Mouse (Mus musculus) colon, adult 2 months (tissue): Measurements from ENCODE around the gene Olfr571. TPM values are rescaled to one million over a fixed set of nuclear protein-coding genes. Genes with fewer than 3 reads are reported as not detected.

Experiments
- polyA plus RNA-seq: library from polyadenylated mRNA; depleted of rRNA; stranded (reverse); fragments of >200 nt; gene quantifications from 2 replicates; pipeline ENCODE4 v1.2.3, GENCODE M21; 2012; rRNA removed

The Olfr571 gene
- polyA plus RNA-seq = not detected in 2 replicates

DNA sequence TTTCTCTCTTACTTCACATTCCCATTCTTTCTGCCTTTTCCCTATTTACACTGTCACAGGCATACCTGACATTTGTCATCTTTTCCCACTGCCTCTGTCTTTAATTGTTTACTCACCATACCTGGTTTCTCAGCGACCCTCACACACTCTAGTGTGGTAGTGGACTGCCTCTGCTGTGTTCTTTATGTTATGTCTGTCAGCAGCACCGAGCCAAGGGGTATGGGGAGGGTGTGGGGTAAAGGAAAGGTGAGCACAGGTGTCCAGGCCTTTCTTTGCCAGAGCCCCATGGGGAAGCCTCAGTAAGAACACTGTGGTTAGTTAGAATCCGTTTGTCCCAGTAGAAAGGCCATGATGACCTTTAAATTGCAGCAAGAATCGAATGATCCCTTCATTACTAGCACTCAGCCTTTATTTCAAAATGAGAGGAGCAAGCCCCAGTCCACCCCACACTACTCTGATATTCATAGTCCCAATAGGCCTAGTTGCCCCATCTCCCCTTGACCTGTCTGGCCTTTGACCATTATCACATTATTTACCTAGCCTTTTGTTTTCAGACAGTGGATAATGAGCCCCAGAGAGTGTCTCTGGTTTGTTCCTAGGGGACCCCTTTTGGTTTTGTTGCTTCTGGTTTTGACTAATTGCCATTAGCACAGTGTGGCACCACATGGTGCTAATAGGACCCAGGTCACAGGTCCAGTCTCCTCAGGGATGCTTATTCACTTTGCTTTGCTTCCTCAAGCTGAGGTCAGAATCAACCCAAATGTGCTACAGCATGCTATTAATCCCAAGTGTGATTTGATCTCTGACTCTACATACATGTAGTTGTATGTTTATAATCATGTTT is at the start of gene Olfr571:
Olfr571 (minus strand) TSS at position 505 of the 844 bp plus-strand sequence.

DNA sequence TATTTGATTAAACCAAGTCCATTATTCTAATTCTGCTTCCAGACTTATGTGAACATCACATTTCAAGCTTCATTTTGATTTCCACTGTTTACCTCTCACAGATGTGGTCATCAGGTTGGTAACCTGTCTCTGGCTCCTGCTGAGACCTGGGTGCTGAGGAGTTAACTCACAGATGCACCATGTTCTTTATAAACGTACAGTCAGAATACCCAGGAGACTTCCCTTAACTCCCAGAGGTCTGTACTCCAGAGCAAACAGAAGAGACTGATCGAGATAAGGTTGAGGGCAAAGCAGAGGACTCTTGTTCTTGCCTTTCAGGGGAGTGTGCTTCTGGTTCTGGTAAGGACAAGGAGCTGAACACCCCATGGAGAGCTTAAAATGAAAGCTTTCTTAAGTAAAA is 45.0 kb upstream of the Olfr571 start, which contains the start of gene Olfr576:
Olfr576 (plus strand) TSS at position 301 of the 400 bp plus-strand sequence.

DNA sequence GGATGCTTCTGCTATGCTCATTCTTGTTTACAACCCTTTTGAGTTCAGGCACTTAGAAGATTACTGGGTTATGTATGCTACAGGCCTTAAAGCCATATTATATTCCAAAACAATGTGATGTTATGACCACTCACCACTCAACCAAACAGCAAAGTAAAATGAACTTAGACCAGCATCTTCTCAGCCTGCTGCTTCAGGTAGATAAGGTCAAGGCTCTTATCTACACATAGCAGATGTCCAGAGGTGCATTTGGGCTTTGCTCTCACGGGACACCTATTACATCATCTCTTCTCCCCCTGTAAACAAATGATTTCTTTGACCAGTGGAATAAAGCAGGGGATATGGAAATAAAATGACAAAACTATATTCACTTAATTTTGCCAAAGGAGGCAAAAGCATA is 41.3 kb upstream of the Olfr571 start, which contains the start of gene Olfr575:
Olfr575 (minus strand) TSS at position 183 of the 400 bp plus-strand sequence.

DNA sequence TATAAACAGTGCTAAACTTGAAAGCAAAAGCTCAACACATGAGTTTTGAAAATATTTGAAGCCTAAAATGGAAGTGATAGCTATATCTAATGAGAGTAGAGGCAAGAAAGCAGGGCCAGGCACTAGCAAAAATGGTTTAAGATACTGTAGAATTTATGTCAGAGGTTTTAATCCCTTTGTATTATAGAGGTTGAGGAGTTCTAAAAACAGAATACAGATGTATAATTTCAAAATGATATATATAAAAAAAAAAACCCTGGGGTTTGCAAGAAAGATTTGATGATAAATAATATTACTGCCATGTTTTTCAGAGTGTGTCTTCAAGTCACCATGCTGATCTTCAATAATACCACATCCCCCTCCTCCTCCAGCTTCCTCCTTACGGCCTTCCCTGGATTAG is 30.8 kb upstream of the Olfr571 start, which contains the start of gene Olfr574:
Olfr574 (plus strand) TSS at position 301 of the 400 bp plus-strand sequence.

DNA sequence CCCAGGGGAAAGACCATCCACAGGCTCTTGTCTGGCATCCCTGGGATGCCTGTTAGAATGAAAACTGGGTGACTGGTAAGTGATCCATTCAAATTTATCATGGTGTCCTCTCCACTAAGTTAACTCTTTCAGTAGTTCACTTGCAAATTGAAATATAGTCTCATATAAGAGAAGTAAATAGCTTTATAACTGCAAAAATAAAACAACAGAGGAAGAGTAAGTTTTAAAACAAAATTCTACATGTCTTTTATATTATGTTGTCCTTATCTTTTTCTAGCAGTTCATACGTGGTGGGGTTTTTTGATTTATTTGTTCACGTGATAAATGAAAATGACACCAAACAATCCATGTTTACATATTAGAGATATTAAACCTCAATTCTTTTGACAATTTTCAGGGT is 25.1 kb upstream of the Olfr571 start, which contains the start of gene Olfr573-ps1:
Olfr573-ps1 (minus strand) TSS at position 101 of the 400 bp plus-strand sequence.

DNA sequence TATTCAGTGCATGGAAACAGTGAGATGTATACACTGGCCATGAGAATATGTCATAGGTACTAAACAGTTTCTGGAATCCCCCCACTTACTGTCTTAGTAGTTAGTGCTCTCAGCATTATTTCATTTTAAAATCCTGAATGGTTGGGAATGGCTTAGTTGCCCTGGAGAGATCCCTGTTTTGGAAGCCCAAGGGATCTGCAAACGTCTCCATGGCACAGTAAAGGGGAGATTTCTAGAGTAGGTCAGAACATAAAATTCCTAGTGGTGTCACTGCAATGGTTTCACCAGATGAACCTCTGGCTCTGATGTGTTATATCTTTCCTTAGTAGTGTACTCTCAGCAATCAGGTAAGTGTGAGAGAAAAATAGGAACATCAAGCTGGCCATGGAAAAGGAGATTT is 6.8 kb upstream of the Olfr571 start, which contains the start of gene Olfr572:
Olfr572 (plus strand) TSS at position 301 of the 400 bp plus-strand sequence.

DNA sequence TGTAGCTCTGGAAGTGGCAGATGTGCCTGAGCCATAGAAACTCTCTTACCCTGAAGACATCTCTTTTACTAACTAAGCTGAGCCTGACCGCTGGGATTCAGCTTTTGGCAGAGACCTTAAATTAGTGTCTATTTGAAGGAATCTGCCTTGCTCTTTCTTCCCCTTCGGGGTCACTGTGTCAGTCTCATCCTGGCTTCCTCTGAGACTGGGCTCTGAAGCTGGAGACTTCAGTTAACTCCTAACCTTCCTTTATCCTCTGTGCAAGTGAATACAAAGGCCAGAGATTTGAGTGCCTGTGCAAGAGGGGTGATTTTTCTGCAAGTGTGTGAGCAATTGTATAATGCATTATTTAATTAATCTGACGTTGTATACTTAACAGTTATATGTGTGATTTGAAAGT is 26.6 kb downstream of the Olfr571 start, which contains the start of gene Olfr569:
Olfr569 (minus strand) TSS at position 101 of the 400 bp plus-strand sequence.

DNA sequence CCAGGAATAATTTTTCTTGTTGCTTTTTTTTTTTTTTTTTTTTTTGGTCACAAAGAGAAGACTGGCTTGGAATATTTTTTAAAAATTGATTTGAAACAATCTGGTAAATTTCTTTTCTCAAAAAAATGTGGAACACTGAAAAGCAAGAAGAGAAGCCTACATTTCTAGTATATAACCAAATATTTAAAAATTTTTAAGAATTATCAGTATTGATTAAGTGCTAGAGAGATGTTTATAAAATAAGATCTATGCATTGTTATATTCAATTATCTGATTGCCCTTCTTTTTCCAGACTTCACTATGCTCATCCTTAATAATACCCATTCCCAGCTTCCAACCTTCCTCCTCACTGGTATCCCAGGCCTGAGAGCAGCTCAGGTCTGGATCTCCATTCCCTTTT is 40.5 kb downstream of the Olfr571 start, which contains the start of gene Olfr568:
Olfr568 (plus strand) TSS at position 301 of the 400 bp plus-strand sequence.

DNA sequence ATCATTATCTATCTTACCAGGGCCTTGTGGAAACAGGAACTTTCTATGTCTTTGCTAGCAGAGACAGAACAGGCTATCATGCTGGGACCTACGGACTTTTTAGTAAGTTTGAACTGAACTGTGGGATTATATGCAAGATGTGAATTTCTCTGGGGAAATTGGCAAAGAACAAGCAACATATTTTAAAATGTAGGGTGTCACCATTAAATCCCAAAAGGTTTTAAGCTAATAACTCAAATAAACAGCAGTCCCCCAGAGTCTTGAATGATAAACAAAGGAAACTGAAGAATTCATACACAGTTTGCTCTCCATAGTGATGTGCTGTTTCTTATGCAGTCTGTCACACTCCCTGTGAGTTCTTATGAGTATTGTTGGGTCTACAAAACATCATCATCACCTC is 58.7 kb downstream of the Olfr571 start, which contains the start of gene Olfr566:
Olfr566 (minus strand) TSS at position 101 of the 400 bp plus-strand sequence.

Other genes with a start within 250 kb of the Olfr571 start
- 10.8 and 13.9 TPM in 2 replicates for gene Trim68, start 230.2 kb downstream of the Olfr571 start, polyA plus RNA-seq
- gene Olfr557, start 221.6 kb downstream of the Olfr571 start, polyA plus RNA-seq = not detected in 2 replicates
- 0.90 and 1.6 TPM in 2 replicates for gene Olfr558, start 215.3 kb downstream of the Olfr571 start, polyA plus RNA-seq
- 0.12 and 0.20 TPM in 2 replicates for gene Olfr33, start 198.5 kb downstream of the Olfr571 start, polyA plus RNA-seq
- gene Olfr559, start 190.0 kb downstream of the Olfr571 start, polyA plus RNA-seq = not detected in 2 replicates
- 0.14 and 0.16 TPM in 2 replicates for gene Olfr560, start 158.2 kb downstream of the Olfr571 start, polyA plus RNA-seq
- 7.7 and 9.7 TPM in 2 replicates for gene Olfr78, start 158.1 kb downstream of the Olfr571 start, polyA plus RNA-seq
- not detected in 2 replicates for gene Olfr561, start 146.3 kb downstream of the Olfr571 start, polyA plus RNA-seq
- gene Olfr564, start 114.1 kb downstream of the Olfr571 start, polyA plus RNA-seq = not detected in 2 replicates
- not detected in 2 replicates for gene Olfr566, start 58.8 kb downstream of the Olfr571 start, polyA plus RNA-seq
- not detected in 2 replicates for gene Olfr568, start 40.4 kb downstream of the Olfr571 start, polyA plus RNA-seq
- gene Olfr569, start 26.7 kb downstream of the Olfr571 start, polyA plus RNA-seq = not detected in 2 replicates
- gene Olfr570, start 23.0 kb downstream of the Olfr571 start, polyA plus RNA-seq = not detected in 2 replicates
- not detected in 2 replicates for gene Olfr572, start 6.9 kb upstream of the Olfr571 start, polyA plus RNA-seq
- not detected in 2 replicates for gene Olfr573-ps1, start 25.0 kb upstream of the Olfr571 start, polyA plus RNA-seq
- gene Olfr574, start 30.9 kb upstream of the Olfr571 start, polyA plus RNA-seq = not detected in 2 replicates
- not detected in 2 replicates for gene Olfr575, start 41.2 kb upstream of the Olfr571 start, polyA plus RNA-seq
- not detected in 2 replicates for gene Olfr576, start 45.1 kb upstream of the Olfr571 start, polyA plus RNA-seq
- gene Olfr577, start 58.4 kb upstream of the Olfr571 start, polyA plus RNA-seq = not detected in 2 replicates
- gene Olfr578, start 71.8 kb upstream of the Olfr571 start, polyA plus RNA-seq = not detected in 2 replicates
- gene Olfr582, start 120.5 kb upstream of the Olfr571 start, polyA plus RNA-seq = not detected in 2 replicates
- gene Olfr583, start 133.8 kb upstream of the Olfr571 start, polyA plus RNA-seq = not detected in 2 replicates
- not detected in 2 replicates for gene Olfr584, start 164.3 kb upstream of the Olfr571 start, polyA plus RNA-seq
- not detected in 2 replicates for gene Olfr585, start 180.2 kb upstream of the Olfr571 start, polyA plus RNA-seq
- gene Olfr586, start 208.1 kb upstream of the Olfr571 start, polyA plus RNA-seq = not detected in 2 replicates
- not detected in 2 replicates for gene Olfr588-ps1, start 223.3 kb upstream of the Olfr571 start, polyA plus RNA-seq
- gene Olfr589, start 238.8 kb upstream of the Olfr571 start, polyA plus RNA-seq = not detected in 2 replicates